Mouse (Mus musculus): ENCODE results near the gene Slc6a18. TPM values are rescaled to one million over a fixed set of nuclear protein-coding genes. Genes with fewer than 3 reads are reported as not detected.
"Not testable (repeated sequence)": the region's sequence is repeated elsewhere in the genome, so short reads cannot be mapped to it uniquely, and the experiment has no call there.

Gene Slc6a18
- polyA plus RNA-seq, 1 experiment from 2014 or later = not detected

GRCm38 (mm10) chr13:73712228-73712627, 34.4 kb upstream of the Slc6a18 start:
- H3K36me3 ChIP-seq (ENCODE audit: insufficient read depth) = no peaks in the 10 kb centered on the region
- H3K9ac ChIP-seq = no peak overlapping the region
- H3K9me3 ChIP-seq (ENCODE audit: low read depth, low read length) = no peaks in the 10 kb centered on the region
- no peaks in the 10 kb centered on the region for H3K27me3 ChIP-seq (ENCODE audit: insufficient read depth, low read length)
- no peak overlapping the region for H3K4me2 ChIP-seq
- H3K4me3 ChIP-seq (ENCODE audit: low read depth, low read length) = no peak overlapping the region
- no peak for DNase-seq
- WGBS = 67% methylated on average over 3 of the region's 3 CpGs
- no peaks in the 10 kb centered on the region for H3K4me1 ChIP-seq (ENCODE audit: insufficient read depth)
- H3K27ac ChIP-seq (ENCODE audit: low read depth) = no peak overlapping the region
- TF ChIP-seq CTCF (IDR thresholded peaks at IDR 0.05; ENCODE audit: low read depth) = no peak
- no peak for ATAC-seq (ENCODE audit: insufficient read depth)

DNA sequence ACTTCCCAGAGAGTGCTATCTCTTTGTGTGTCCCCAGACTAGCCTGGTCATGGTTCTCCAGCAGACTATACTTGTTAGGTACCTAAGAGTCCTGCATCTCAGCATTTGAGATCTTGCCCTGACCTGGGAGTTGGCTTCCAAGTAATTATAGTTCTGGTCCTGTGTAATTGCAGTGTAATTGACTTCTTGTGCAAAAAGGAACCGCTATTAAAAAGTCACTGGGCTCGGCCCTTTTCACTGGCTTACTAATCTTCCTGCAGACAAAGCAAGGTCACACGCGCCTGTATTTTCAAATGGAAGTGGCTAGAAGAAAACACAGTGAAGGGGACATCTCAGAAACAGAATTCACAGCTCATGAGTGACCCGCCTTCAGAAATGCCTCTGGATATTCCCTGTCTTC, 34.0 kb upstream of the Slc6a18 start:
- Histone ChIP-seq H3K27me3 (ENCODE audit: insufficient read depth, low read length) (no peaks in the 10 kb centered on the region), H3K9me3 (ENCODE audit: low read depth, low read length) (no peaks in the 10 kb centered on the region), H3K9ac (no peak overlapping the region), H3K36me3 (ENCODE audit: insufficient read depth) (no peaks in the 10 kb centered on the region), H3K4me3 (ENCODE audit: low read depth, low read length) (no peak overlapping the region), H3K4me2 (no peak overlapping the region), H3K27ac (ENCODE audit: low read depth) (no peak overlapping the region), H3K4me1 (ENCODE audit: insufficient read depth) (no peaks in the 10 kb centered on the region)
- no peak for TF ChIP-seq CTCF (IDR thresholded peaks at IDR 0.05; ENCODE audit: low read depth)
- ATAC-seq (ENCODE audit: insufficient read depth) = no peak
- WGBS = 82% methylated on average over 5 of the region's 5 CpGs
- DNase-seq = no peak

DNA sequence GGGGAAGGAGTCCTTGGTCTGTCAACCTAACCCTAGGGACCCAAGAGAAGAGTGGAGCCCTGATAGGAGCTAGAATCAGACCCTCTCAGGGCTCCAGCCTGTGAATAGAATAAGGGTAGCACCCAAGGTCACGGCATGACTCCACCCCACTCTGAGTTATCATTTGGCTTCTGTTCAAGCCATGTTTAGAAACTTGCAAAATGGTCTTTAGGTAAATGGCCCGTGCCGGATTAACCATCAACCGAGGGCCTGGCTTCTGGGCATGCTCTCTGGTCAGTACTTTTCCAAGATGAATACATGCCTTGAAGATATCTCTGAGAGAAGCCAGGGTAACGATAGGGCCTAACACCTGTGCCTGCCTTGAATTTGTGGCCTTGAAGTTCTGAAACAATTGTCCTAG, 33.4 kb upstream of the Slc6a18 start:
- no peaks in the 10 kb centered on the region for H3K27me3 ChIP-seq (ENCODE audit: insufficient read depth, low read length)
- TF ChIP-seq CTCF (IDR thresholded peaks at IDR 0.05; ENCODE audit: low read depth) = no peak
- no peak overlapping the region for H3K27ac ChIP-seq (ENCODE audit: low read depth)
- no peaks in the 10 kb centered on the region for H3K36me3 ChIP-seq (ENCODE audit: insufficient read depth)
- 88% methylated on average over 5 of the region's 5 CpGs for WGBS
- no peak overlapping the region for H3K4me3 ChIP-seq (ENCODE audit: low read depth, low read length)
- H3K4me1 ChIP-seq (ENCODE audit: insufficient read depth) = no peaks in the 10 kb centered on the region
- DNase-seq (no peak), ATAC-seq (ENCODE audit: insufficient read depth) (no peak)
- H3K4me2 ChIP-seq = no peak overlapping the region
- H3K9me3 ChIP-seq (ENCODE audit: low read depth, low read length) = no peaks in the 10 kb centered on the region
- H3K9ac ChIP-seq = no peak overlapping the region

GRCm38 (mm10) chr13:73709491-73709890, 31.7 kb upstream of the Slc6a18 start:
- no peak for DNase-seq
- Histone ChIP-seq H3K27me3 (ENCODE audit: insufficient read depth, low read length) (no peaks in the 10 kb centered on the region), H3K9me3 (ENCODE audit: low read depth, low read length) (no peaks in the 10 kb centered on the region), H3K27ac (ENCODE audit: low read depth) (no peak overlapping the region), H3K9ac (no peak overlapping the region), H3K4me2 (no peak overlapping the region), H3K4me3 (ENCODE audit: low read depth, low read length) (no peak overlapping the region), H3K36me3 (ENCODE audit: insufficient read depth) (no peaks in the 10 kb centered on the region), H3K4me1 (ENCODE audit: insufficient read depth) (no peaks in the 10 kb centered on the region)
- WGBS = 44% methylated on average over 6 of the region's 6 CpGs
- no peak for TF ChIP-seq CTCF (IDR thresholded peaks at IDR 0.05; ENCODE audit: low read depth)
- no peak for ATAC-seq (ENCODE audit: insufficient read depth)

DNA sequence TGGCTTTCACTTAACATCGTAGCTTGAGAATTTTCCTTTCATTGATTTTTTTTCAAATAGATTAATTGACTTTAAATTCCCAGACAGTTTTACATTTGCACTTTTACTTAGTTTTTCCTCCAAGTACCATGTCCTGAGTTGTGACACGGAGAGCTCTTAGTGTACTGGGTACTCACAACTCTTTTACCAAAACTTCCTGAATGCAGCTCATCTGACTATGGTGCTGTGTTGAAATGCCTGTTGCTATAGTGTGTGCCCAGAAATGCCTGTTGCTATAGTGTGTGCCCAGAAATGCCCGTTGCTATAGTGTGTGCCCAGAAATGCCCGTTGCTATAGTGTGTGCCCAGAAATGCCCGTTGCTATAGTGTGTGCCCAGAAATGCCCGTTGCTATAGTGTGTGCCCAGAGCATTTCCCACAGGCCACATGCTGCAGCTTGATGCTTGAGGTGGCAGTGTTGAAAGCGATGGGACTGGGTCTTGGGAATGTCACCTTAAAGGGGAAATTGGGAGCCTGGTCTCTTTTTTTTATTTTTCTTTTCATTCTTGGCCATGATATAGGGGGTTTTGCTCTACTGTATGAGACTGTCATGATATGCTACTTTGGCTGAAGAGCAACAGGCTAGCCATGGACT, 27.0 kb upstream of the Slc6a18 start, which contains the start of gene Slc6a19:
TSS of gene Slc6a19 (minus strand) at position 172 of the 632 bp plus-strand sequence.
- Histone ChIP-seq H3K4me2 (no peak within 1 kb of the TSS), H3K4me3 (ENCODE audit: low read depth, low read length) (no peak within 1 kb of the TSS), H3K27ac (ENCODE audit: low read depth) (no peak within 1 kb of the TSS), H3K36me3 (ENCODE audit: insufficient read depth) (no peaks in the 10 kb centered on the region), H3K4me1 (ENCODE audit: insufficient read depth) (no peaks in the 10 kb centered on the region), H3K9me3 (ENCODE audit: low read depth, low read length) (no peaks in the 10 kb centered on the region), H3K9ac (no peak within 1 kb of the TSS), H3K27me3 (ENCODE audit: insufficient read depth, low read length) (no peaks in the 10 kb centered on the region)
- no peak for ATAC-seq (ENCODE audit: insufficient read depth)
- DNase-seq = no peak
- WGBS = 83% methylated on average over 7 of the region's 7 CpGs
- TF ChIP-seq CTCF (IDR thresholded peaks at IDR 0.05; ENCODE audit: low read depth) = no peak

DNA sequence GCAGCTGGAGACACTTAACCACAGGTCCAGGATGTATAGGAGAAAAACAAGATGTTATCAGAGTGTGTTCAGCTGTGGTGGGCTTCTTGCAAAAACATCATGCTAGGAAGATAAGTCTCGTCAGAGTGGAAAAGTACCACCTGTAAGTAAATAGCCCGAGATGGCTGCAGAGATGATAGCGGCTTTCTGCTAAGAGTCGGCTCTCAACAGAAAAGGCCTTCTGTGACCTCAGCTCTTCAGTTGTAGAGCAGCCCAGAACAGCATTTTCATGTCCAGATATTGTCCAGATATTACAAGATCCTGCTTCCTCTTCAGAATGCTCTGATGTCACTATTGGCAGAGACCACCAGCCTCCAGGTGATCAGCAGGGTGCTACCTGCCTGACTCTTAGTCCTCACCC, 25.7 kb upstream of the Slc6a18 start:
- not testable (repeated sequence) for H3K27me3 ChIP-seq (ENCODE audit: insufficient read depth, low read length); H3K4me1 ChIP-seq (ENCODE audit: insufficient read depth); H3K4me3 ChIP-seq (ENCODE audit: low read depth, low read length); ATAC-seq (ENCODE audit: insufficient read depth); H3K9me3 ChIP-seq (ENCODE audit: low read depth, low read length); DNase-seq; H3K27ac ChIP-seq (ENCODE audit: low read depth); H3K36me3 ChIP-seq (ENCODE audit: insufficient read depth); H3K9ac ChIP-seq; H3K4me2 ChIP-seq
- 53% methylated on average over 4 of the region's 4 CpGs for WGBS

DNA sequence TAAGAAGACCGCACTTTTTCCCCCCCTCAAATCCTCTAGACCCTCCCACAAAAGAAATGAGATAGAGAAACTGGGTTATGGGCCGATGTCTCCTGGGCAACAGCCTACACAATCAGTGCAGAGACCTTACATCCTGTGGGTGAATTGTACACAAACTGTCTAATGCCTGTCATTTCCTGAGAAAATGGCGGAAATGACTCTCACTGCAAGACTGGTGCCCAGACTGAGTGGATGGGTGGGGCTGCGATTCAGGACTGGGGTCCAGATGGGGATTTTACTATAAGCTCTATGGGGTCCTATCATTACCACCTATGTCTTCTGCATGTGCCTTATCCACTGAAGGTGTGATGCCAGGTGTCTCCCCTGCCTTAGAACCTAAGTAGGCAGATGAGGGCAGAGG, 25.0 kb upstream of the Slc6a18 start:
- TF ChIP-seq CTCF (IDR thresholded peaks at IDR 0.05; ENCODE audit: low read depth) = no peak
- 66% methylated on average over 4 of the region's 4 CpGs for WGBS
- H3K36me3 ChIP-seq (ENCODE audit: insufficient read depth) = no peaks in the 10 kb centered on the region

More for the DNA sequence above, 25.0 kb upstream of the Slc6a18 start:
- no peak overlapping the region for H3K27ac ChIP-seq (ENCODE audit: low read depth)
- no peak overlapping the region for H3K4me3 ChIP-seq (ENCODE audit: low read depth, low read length)
- no peak overlapping the region for H3K4me2 ChIP-seq
- H3K9me3 ChIP-seq (ENCODE audit: low read depth, low read length) = no peaks in the 10 kb centered on the region
- DNase-seq (peak; percentile 25), ATAC-seq (ENCODE audit: insufficient read depth) (peak; percentile 44; the same call in 1 of the 2 replicates)
- H3K27me3 ChIP-seq (ENCODE audit: insufficient read depth, low read length) = no peaks in the 10 kb centered on the region
- no peak overlapping the region for H3K9ac ChIP-seq
- H3K4me1 ChIP-seq (ENCODE audit: insufficient read depth) = no peaks in the 10 kb centered on the region

All from lung, embryonic 14.5 days (tissue).